Mouse (Mus musculus) lung, embryonic 14.5 days (tissue): Measurements from ENCODE around the gene Btg3. TPM values are rescaled to one million over a fixed set of nuclear protein-coding genes. Genes with fewer than 3 reads are reported as not detected.

Experiments used
- ATAC-seq: fragments of 200-750 bp; cut with Nextera tagmentation; 2 replicates; pipeline ENCODE4 v1.8.0; 2017; ENCODE audit warnings: mild to moderate bottlenecking, moderate TSS enrichment, moderate library complexity; ENCODE audit not compliant: insufficient read depth
- DNase-seq: peaks from one replicate; pipeline ENCODE4 v3.0.0-alpha.2; 2015
- H3K27ac ChIP-seq: fragments of 300-500 bp; sonication (generic); 2 replicates; pipeline ENCODE4 v1.5.1; 2014; ENCODE audit warnings: low read depth, mild to moderate bottlenecking, moderate library complexity
- H3K27me3 ChIP-seq: fragments of 300-500 bp; sonication (generic); 2 replicates; pipeline ENCODE4 v1.6.1; 2014; ENCODE audit warnings: low read length, control low read depth; ENCODE audit not compliant: insufficient read depth
- H3K36me3 ChIP-seq: fragments of 300-500 bp; sonication (generic); 2 replicates; pipeline ENCODE4 v1.6.1; 2014; ENCODE audit warnings: control low read depth; ENCODE audit not compliant: insufficient read depth
- H3K4me1 ChIP-seq: fragments of 300-500 bp; sonication (generic); 2 replicates; pipeline ENCODE4 v1.6.1; 2014; ENCODE audit warnings: antibody characterized with exemption, control low read depth; ENCODE audit not compliant: insufficient read depth
- H3K4me2 ChIP-seq: fragments of 300-500 bp; sonication (generic); 2 replicates; pipeline ENCODE4 v1.6.1; 2014; ENCODE audit warnings: mild to moderate bottlenecking
- H3K4me3 ChIP-seq: fragments of 300-500 bp; sonication (generic); 2 replicates; pipeline ENCODE4 v1.5.1; 2014; ENCODE audit warnings: low read depth, low read length
- H3K9ac ChIP-seq: fragments of 300-500 bp; sonication (generic); 2 replicates; pipeline ENCODE4 v1.6.1; 2014
- H3K9me3 ChIP-seq: fragments of 300-500 bp; sonication (generic); 2 replicates; pipeline ENCODE4 v1.6.1; 2016; ENCODE audit warnings: low read depth, low read length, control low read depth
- CTCF ChIP-seq: IDR thresholded peaks from 2 replicates; pipeline ENCODE4 v1.5.1; 2016; ENCODE audit warnings: antibody characterized with exemption, low read depth
- WGBS: fragments of 180-500 bp; shearing (Covaris S2); extraction: QIAGEN DNeasy Blood & Tissue Kit; methylation state at CpG from one replicate; pipeline ENCODE4 v1.1.7; 2014; 5-methylcytosine and 5-hydroxymethylcytosine counted together
- polyA plus RNA-seq: library from polyadenylated mRNA; unstranded; fragments of >200 nt; fragmentation: Nextera tagmentation; extraction: Ambion mirVana; gene quantifications from 2 replicates; pipeline ENCODE4 v1.2.1, GENCODE M21; 2014

Btg3 gene
- 61.5 and 64.7 TPM in 2 replicates for polyA plus RNA-seq

DNA sequence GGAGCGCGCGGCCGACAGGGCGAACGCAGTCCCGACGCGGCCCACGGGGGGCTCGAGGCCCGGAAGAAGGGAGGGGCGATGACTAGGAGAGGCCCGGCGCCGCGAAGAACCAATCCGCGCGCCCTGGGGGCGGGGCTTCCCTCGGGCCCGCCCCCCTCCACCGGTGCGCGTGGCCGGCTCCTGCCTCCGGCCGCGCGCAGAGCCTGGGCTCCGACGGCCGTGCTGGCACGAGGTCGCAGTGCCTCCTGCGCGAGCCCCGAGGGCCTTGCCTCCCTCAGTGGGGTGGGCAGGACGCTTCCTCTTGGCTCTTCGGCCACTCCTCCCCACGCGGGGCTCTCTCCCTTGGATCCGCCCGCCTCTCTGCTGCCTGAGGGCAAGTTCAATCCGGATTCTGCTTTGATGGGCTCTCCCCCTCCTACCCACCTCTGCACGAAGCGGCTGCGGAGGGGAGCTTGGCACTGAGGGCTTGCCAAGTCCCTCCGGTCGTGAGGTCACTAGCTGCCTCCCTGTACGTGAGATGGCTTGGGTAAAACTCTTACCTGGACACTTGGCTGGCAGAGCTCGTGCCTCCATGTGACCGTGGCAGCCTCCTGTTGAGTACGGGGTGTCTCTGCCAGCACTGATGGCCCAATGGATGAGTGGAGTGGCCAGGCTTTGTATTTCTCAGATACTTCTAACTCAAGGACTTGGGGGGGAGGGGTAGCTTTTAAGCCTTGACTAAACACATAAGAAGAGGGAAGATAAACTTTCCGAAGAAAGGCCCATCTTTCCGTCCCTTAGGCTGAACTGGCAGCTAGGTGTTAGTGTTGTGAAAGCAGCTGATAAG is at the start of gene Btg3:
Gene Btg3, minus strand, starts transcription at position 448 of the 826 bp plus-strand sequence.
- Histone ChIP-seq H3K27me3 (no peaks in the 10 kb centered on the region), H3K9me3 (no peaks in the 10 kb centered on the region), H3K4me2 (peak within 1 kb of the TSS; percentile 82), H3K4me3 (peak within 1 kb of the TSS; percentile 94), H3K36me3 (peaks cover 11% of the 10 kb centered on the region), H3K9ac (peak within 1 kb of the TSS; percentile 98), H3K4me1 (peaks cover 6% of the 10 kb centered on the region; the same call in 1 of the 2 replicates), H3K27ac (peak within 1 kb of the TSS; percentile 90)
- TF ChIP-seq CTCF = no peak
- ATAC-seq (peak; percentile 96), DNase-seq (peak; percentile 97)
- 2% methylated on average over 45 of the region's 57 CpGs for WGBS

DNA sequence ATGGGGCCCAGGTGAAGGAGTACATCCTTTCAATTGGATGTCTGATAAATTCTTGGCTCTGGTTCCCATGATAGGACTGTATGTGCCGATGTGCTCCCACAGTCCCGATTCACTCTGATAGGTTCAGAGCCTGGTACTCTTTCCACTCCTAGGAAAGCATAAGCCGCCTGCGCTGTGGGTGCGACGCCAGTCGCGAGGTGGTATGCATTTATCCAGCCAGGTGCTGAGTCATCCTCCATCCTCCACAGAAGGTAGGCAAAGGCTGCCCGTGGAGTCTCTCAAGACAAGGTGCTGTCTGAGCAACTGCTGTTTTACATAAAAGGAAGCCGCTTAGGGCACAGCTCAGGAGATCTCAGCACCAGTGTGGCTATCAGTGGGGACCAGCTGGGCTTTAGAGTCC is 40.7 kb upstream of the Btg3 start:
- no peaks in the 10 kb centered on the region for H3K36me3 ChIP-seq
- no peak for TF ChIP-seq CTCF
- no peaks in the 10 kb centered on the region for H3K4me1 ChIP-seq
- ATAC-seq (no peak), DNase-seq (no peak)
- H3K27ac ChIP-seq = no peak overlapping the region
- H3K27me3 ChIP-seq = no peaks in the 10 kb centered on the region
- H3K9me3 ChIP-seq = no peaks in the 10 kb centered on the region
- H3K9ac ChIP-seq = no peak overlapping the region
- 40% methylated on average over 10 of the region's 10 CpGs for WGBS
- no peak overlapping the region for H3K4me3 ChIP-seq
- no peak overlapping the region for H3K4me2 ChIP-seq

GRCm38 (mm10) chr16:78416500-78416899 is 39.5 kb upstream of the Btg3 start:
- DNase-seq = no peak
- Histone ChIP-seq H3K27me3 (no peaks in the 10 kb centered on the region), H3K9ac (no peak overlapping the region), H3K4me1 (no peaks in the 10 kb centered on the region), H3K27ac (no peak overlapping the region), H3K9me3 (no peaks in the 10 kb centered on the region), H3K4me2 (no peak overlapping the region), H3K4me3 (no peak overlapping the region), H3K36me3 (no peaks in the 10 kb centered on the region)
- ATAC-seq = no peak
- 6% methylated on average over 3 of the region's 3 CpGs for WGBS
- TF ChIP-seq CTCF = no peak

- no peaks in the 10 kb centered on the region for H3K4me1 ChIP-seq
- TF ChIP-seq CTCF = no peak
- no peaks in the 10 kb centered on the region for H3K9me3 ChIP-seq
- WGBS = 83% methylated on average over 10 of the region's 10 CpGs
- no peak overlapping the region for H3K4me2 ChIP-seq
- no peak overlapping the region for H3K4me3 ChIP-seq
- H3K9ac ChIP-seq = no peak overlapping the region
- no peaks in the 10 kb centered on the region for H3K36me3 ChIP-seq
- H3K27me3 ChIP-seq = no peaks in the 10 kb centered on the region
- no peak for ATAC-seq
- no peak for DNase-seq
- H3K27ac ChIP-seq = no peak overlapping the region
Observed at GRCm38 (mm10) chr16:78409991-78410390, 33.0 kb upstream of the Btg3 start.

GRCm38 (mm10) chr16:78407855-78408254 is 30.9 kb upstream of the Btg3 start:
- ATAC-seq (no peak), DNase-seq (no peak)
- H3K36me3 ChIP-seq = no peaks in the 10 kb centered on the region
- no peak for TF ChIP-seq CTCF
- no peaks in the 10 kb centered on the region for H3K27me3 ChIP-seq
- no peaks in the 10 kb centered on the region for H3K9me3 ChIP-seq
- WGBS = 90% methylated on average over 6 of the region's 6 CpGs
- no peak overlapping the region for H3K4me3 ChIP-seq
- H3K4me1 ChIP-seq = no peaks in the 10 kb centered on the region
- no peak overlapping the region for H3K4me2 ChIP-seq
- H3K9ac ChIP-seq = no peak overlapping the region
- H3K27ac ChIP-seq = no peak overlapping the region

DNA sequence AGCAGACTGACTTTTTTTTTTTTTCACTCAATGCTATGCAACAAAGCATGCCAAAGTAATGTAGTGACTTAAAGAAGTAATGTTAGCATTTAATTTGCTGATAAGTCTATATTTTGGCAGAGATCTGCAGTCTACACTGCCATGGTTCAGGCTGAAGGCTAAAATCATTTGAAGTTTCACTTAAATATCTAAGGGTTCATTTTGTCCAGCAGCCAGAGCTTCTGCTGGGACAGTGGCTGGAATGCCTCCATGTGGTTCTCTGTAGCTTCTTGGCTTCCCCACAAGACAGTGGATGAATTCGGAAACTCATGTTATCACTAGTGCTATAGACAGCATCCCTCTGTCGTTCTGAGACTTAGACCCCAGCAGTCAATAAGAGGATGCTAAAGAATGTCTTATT is 29.7 kb upstream of the Btg3 start:
- Histone ChIP-seq H3K4me3 (no peak overlapping the region), H3K36me3 (no peaks in the 10 kb centered on the region), H3K27ac (no peak overlapping the region), H3K4me2 (no peak overlapping the region), H3K27me3 (no peaks in the 10 kb centered on the region), H3K4me1 (no peaks in the 10 kb centered on the region), H3K9ac (no peak overlapping the region), H3K9me3 (no peaks in the 10 kb centered on the region)
- ATAC-seq (peak; percentile 94), DNase-seq (peak; percentile 80)
- TF ChIP-seq CTCF = no peak
- WGBS = 46% methylated on average over 2 of the region's 2 CpGs

DNA sequence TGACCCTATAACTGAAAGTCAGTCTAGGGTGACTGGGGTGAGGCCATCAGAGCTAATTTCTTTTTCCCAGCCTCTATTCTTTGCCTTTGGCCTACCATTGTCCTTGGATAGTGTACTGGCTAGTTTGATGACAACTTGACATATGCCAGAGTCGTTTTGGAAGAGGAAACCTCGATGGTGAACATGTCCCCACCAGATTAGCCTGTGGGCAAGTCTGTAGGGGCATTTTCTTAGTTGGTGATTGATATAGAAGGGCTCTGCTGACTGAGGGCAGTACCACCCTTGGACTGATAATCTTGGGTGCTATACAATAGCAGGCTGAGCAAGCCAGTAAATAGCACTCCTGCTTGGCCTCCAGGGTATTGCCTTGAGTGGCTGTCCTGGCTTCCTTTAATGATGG is 25.3 kb upstream of the Btg3 start:
- no peaks in the 10 kb centered on the region for H3K4me1 ChIP-seq
- no peaks in the 10 kb centered on the region for H3K36me3 ChIP-seq
- no peak overlapping the region for H3K27ac ChIP-seq
- no peak overlapping the region for H3K4me3 ChIP-seq
- H3K27me3 ChIP-seq = no peaks in the 10 kb centered on the region
- WGBS = 42% methylated on average over 2 of the region's 2 CpGs
- H3K9me3 ChIP-seq = no peaks in the 10 kb centered on the region
- DNase-seq (no peak), ATAC-seq (no peak)
- H3K9ac ChIP-seq = no peak overlapping the region
- no peak for TF ChIP-seq CTCF
- no peak overlapping the region for H3K4me2 ChIP-seq
